Mouse (Mus musculus) adrenal gland, postnatal 4 days (tissue): ENCODE results near the gene Fbxl7. TPM values are rescaled to one million over a fixed set of nuclear protein-coding genes. Genes with fewer than 3 reads are reported as not detected.
"Not testable (repeated sequence)": the region's sequence is repeated elsewhere in the genome, so short reads cannot be mapped to it uniquely, and the experiment has no call there.

Experiments
- DNase-seq, 2 experiments: peaks; one replicate each; pipeline ENCODE4 v3.0.0; 2021 to 2022; ENCODE audit warnings: low spot score in 2 of 2, mixed read lengths in 2 of 2
- total RNA-seq, 2 experiments: library from RNA; stranded (reverse); gene quantifications; 2 replicates each; pipeline ENCODE4 v1.2.3; 2021

Fbxl7 gene
- total RNA-seq, 2 experiments from 2014 or later, result 15.2 to 16.0 TPM

- no peak for DNase-seq
Measured at GRCm38 (mm10) chr15:26812856-26813255, 82.5 kb downstream of the Fbxl7 start.

- no peak for DNase-seq
Measured at GRCm38 (mm10) chr15:26809569-26809968, 85.8 kb downstream of the Fbxl7 start.

GRCm38 (mm10) chr15:26804046-26804445 lies 91.3 kb downstream of the Fbxl7 start:
- no peak for DNase-seq

GRCm38 (mm10) chr15:26799457-26800021 lies 95.8 kb downstream of the Fbxl7 start:
- no peak for DNase-seq

GRCm38 (mm10) chr15:26795937-26796336 lies 99.4 kb downstream of the Fbxl7 start:
- DNase-seq, result peak in 1 of 2 experiments; percentile 13

- no peak for DNase-seq
Measured at GRCm38 (mm10) chr15:26795518-26795917, 99.9 kb downstream of the Fbxl7 start.

- no peak for DNase-seq
Measured at GRCm38 (mm10) chr15:26787148-26787547, 108.2 kb downstream of the Fbxl7 start.

- no peak for DNase-seq
Measured at GRCm38 (mm10) chr15:26780557-26780956, 114.8 kb downstream of the Fbxl7 start.

- no peak for DNase-seq
Measured at GRCm38 (mm10) chr15:26779129-26779528, 116.3 kb downstream of the Fbxl7 start.

- no peak for DNase-seq
Measured at GRCm38 (mm10) chr15:26775720-26776119, 119.7 kb downstream of the Fbxl7 start.

GRCm38 (mm10) chr15:26774895-26775294 lies 120.5 kb downstream of the Fbxl7 start:
- no peak for DNase-seq

- no peak for DNase-seq
Measured at GRCm38 (mm10) chr15:26761651-26762050, 133.7 kb downstream of the Fbxl7 start.

GRCm38 (mm10) chr15:26748484-26748883 lies 146.9 kb downstream of the Fbxl7 start:
- DNase-seq, result no peak

- no peak for DNase-seq
Measured at GRCm38 (mm10) chr15:26732366-26732765, 163.0 kb downstream of the Fbxl7 start.

- no peak for DNase-seq
Measured at GRCm38 (mm10) chr15:26730760-26731159, 164.6 kb downstream of the Fbxl7 start.

- not testable (repeated sequence) for DNase-seq
Measured at GRCm38 (mm10) chr15:26729341-26729740, 166.0 kb downstream of the Fbxl7 start.

- DNase-seq, result no peak
Measured at GRCm38 (mm10) chr15:26718390-26719036, 176.9 kb downstream of the Fbxl7 start.

GRCm38 (mm10) chr15:26717952-26718351 lies 177.4 kb downstream of the Fbxl7 start:
- peak; percentile 4 to 9 for DNase-seq

GRCm38 (mm10) chr15:26716181-26716580 lies 179.2 kb downstream of the Fbxl7 start:
- no peak for DNase-seq

GRCm38 (mm10) chr15:26715635-26716034 lies 179.7 kb downstream of the Fbxl7 start:
- DNase-seq, result no peak

GRCm38 (mm10) chr15:26712271-26712670 lies 183.1 kb downstream of the Fbxl7 start:
- DNase-seq, result no peak

GRCm38 (mm10) chr15:26704966-26705365 lies 190.4 kb downstream of the Fbxl7 start:
- no peak for DNase-seq
